Mouse (Mus musculus) bone marrow macrophage, adult 2 months (primary cell): Measurements from ENCODE around the gene Tmem260.

Experiments used
- CTCF ChIP-seq: IDR thresholded peaks from 2 replicates; pipeline ENCODE4 v1.5.1; 2012; ENCODE audit warnings: low read depth, mild to moderate bottlenecking, low read length, moderate library complexity
- POLR2A ChIP-seq: IDR thresholded peaks from 2 replicates; pipeline ENCODE4 v1.6.1; 2012; ENCODE audit warnings: mild to moderate bottlenecking, low read depth, low read length, borderline replicate concordance

DNA sequence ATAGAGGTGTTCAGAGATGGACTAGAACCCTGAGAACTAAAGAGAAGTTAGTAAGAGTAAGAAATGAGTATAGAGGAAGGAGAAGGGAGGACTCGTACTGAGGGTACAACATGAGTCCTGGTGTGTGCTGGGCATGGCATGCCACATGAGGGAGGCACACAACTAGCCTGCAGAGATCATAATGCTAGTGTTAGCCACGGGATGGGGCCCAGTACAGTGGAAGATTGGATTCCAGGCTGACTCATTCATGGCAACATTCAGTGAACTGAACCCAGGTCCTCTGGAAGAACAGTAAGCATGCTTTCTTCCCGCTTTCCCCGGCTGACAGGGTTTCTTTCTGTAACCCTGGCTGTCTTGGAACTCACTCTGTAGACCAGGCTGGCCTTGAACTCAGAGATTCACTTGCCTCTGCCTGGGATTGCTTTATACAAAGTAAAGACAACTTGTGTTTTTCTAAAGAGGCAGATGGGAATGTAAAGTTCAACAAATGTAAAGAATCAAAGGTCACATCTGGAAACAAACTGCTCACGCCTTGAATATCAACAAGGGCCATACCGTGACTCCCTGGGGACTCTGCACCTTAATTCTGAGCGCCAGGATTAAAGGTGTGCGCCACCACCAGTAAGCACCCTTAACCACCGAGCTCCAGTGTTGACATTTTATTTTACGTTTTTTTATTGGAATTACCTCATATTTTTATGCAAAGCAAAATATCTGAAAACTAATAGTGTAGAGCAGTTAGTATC lies 25.0 kb downstream of the Tmem260 start:
- TF ChIP-seq POLR2A (no peak), CTCF (no peak)
